Mouse (Mus musculus): ENCODE measurements at regions not wholly inside any gene's neighbourhood (a gene's known extent, or its start where the extent isn't known, plus 50 kb on each side); places are given as distances from the start of the nearest gene placed in this dataset.

- no peak for DNase-seq (ENCODE audit: extremely low spot score in 1 of 2, low spot score in 2 of 2)
- Histone ChIP-seq H3K27ac (no peak overlapping the region), H3K4me3 (no peak overlapping the region)
- TF ChIP-seq CTCF (IDR thresholded peaks at IDR 0.05): no peak
- intact Hi-C loops (cut with DNase I): no loop called here
These were observed 73.2 kb upstream of the 1700021F07Rik start for GRCm38 (mm10) chr2:173449198-173449597.

DNA sequence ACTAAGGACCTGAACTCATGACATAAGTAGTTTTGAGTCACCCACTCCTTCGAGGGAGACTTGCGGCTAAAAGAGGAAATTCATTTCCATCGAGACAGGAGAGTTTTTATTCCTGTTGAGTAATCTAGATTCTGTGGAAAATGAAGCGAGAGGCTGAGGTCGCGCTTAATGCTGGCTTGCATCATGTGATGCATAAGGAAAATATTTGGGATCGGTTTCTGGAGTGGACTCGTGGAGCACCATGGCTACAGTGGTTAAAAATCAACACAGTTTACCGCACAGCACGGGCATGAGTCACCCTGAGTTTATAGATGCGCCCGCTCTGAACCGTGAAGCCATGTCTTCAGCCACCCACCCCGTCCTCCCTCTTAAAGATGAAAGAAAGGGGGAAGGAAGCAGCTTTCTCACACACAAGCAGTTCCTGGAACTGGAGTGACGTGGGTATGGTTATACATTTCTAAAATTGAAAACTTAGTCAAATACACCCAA, 70.3 kb upstream of the 1700021F07Rik start:
- no peak for DNase-seq (ENCODE audit: extremely low spot score in 1 of 2, low spot score in 2 of 2)
- intact Hi-C loops (cut with DNase I): loop anchor here (2.0 to 5.0 kb wide), 3 partner anchors 95 to 175 kb away; partner anchors contain the start of gene Pmepa1
- no peak; the same call in 1 of the 2 replicates for TF ChIP-seq CTCF (IDR thresholded peaks at IDR 0.05)
- Histone ChIP-seq H3K27ac (no peak overlapping the region), H3K4me3 (no peak overlapping the region)

- Histone ChIP-seq H3K27ac (no peak overlapping the region), H3K4me3 (no peak overlapping the region)
- DNase-seq (ENCODE audit: extremely low spot score in 1 of 2, low spot score in 2 of 2): no peak
- intact Hi-C loops (cut with DNase I): loop anchor here (1.0 to 5.0 kb wide), 4 partner anchors 95 to 222 kb away; partner anchors contain the start of gene Pmepa1
- TF ChIP-seq CTCF (IDR thresholded peaks at IDR 0.05): no peak
These were observed 69.6 kb upstream of the 1700021F07Rik start for GRCm38 (mm10) chr2:173452800-173453199.

- no peak overlapping the region for H3K4me3 ChIP-seq
- peak; percentile 69 for TF ChIP-seq CTCF (IDR thresholded peaks at IDR 0.05)
- no peak overlapping the region for H3K27ac ChIP-seq
- intact Hi-C loops (cut with DNase I): loop anchor here (1.0 to 5.0 kb wide), 4 partner anchors 94 to 223 kb away; partner anchors contain the start of gene Pmepa1
- peak in 1 of 2 experiments; percentile 34 for DNase-seq (ENCODE audit: extremely low spot score in 1 of 2, low spot score in 2 of 2)
These were observed 68.6 kb upstream of the 1700021F07Rik start for GRCm38 (mm10) chr2:173453569-173454405.

GRCm38 (mm10) chr2:173454741-173455140, 67.6 kb upstream of the 1700021F07Rik start:
- Histone ChIP-seq H3K27ac (no peak overlapping the region), H3K4me3 (no peak overlapping the region)
- peak; percentile 2 for TF ChIP-seq CTCF (IDR thresholded peaks at IDR 0.05)
- DNase-seq (ENCODE audit: extremely low spot score in 1 of 2, low spot score in 2 of 2): no peak
- intact Hi-C loops (cut with DNase I): loop anchor here (5.0 kb wide), 2 partner anchors 93 to 147 kb away; no protein-coding TSS in a partner anchor

DNA sequence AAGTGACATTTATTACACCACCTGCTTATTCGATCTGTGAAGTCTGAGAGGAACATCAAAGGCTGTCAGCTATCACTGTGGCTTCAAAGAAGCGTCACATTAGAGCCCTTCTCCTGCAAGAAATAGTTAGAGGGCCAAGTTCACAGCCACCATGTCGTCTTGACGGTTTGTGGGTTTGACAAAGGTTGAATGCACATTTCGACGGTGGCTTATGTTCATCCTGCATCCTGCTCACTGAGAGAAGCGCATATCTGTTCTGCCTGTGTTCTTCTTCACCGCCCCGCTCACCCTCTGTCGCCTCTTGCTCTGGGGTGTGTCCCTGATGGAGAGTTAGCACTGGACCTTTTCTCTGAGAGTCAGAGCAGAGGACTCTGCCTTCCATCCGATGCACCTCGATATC, 67.2 kb upstream of the 1700021F07Rik start:
- no peak overlapping the region for H3K27ac ChIP-seq
- no peak for DNase-seq (ENCODE audit: extremely low spot score in 1 of 2, low spot score in 2 of 2)
- no peak for TF ChIP-seq CTCF (IDR thresholded peaks at IDR 0.05)
- no peak overlapping the region for H3K4me3 ChIP-seq
- intact Hi-C loops (cut with DNase I): no loop called here

- no peak overlapping the region for H3K27ac ChIP-seq
- TF ChIP-seq CTCF (IDR thresholded peaks at IDR 0.05): peak; percentile 27
- H3K4me3 ChIP-seq: no peak overlapping the region
- intact Hi-C loops (cut with DNase I): no loop called here
- DNase-seq (ENCODE audit: extremely low spot score in 1 of 2, low spot score in 2 of 2): no peak
These were observed 66.3 kb upstream of the 1700021F07Rik start for GRCm38 (mm10) chr2:173456083-173456482.

DNA sequence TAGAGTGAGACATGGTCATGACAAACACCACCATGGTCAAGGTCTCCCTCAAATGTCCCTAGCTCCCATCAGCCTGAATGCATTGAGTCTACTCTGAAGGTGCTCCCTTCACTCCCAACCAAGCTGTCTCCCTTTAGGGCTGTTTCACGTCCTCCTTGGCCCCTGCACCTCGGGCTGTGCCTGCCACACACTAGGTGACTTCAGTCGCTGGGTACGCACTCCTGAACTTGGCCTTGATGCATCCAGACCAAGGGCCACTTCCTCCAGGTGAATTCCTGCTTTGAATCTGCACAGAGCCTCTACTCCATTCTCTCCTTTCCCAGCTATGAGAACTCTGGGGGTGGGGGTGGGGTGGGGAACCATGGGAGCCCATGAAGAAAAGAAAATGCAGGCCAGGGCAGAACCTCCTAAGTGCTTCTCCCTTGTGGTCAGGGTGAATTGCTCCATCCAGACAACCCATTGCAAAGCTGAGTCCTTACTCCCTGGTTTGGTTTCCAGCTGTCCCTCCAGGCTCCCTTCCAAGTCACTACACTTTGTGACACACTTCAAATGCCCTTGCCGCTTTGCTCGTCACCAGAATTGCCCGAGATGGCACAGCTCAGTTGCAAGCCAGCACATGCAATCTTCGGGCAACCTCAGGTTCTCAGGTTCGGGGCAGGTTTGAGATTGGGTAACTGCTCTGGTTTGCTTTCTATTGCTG, 65.3 kb upstream of the 1700021F07Rik start:
- Histone ChIP-seq H3K4me3 (no peak overlapping the region), H3K27ac (no peak overlapping the region)
- intact Hi-C loops (cut with DNase I): no loop called here
- no peak for DNase-seq (ENCODE audit: extremely low spot score in 1 of 2, low spot score in 2 of 2)
- no peak for TF ChIP-seq CTCF (IDR thresholded peaks at IDR 0.05)

DNA sequence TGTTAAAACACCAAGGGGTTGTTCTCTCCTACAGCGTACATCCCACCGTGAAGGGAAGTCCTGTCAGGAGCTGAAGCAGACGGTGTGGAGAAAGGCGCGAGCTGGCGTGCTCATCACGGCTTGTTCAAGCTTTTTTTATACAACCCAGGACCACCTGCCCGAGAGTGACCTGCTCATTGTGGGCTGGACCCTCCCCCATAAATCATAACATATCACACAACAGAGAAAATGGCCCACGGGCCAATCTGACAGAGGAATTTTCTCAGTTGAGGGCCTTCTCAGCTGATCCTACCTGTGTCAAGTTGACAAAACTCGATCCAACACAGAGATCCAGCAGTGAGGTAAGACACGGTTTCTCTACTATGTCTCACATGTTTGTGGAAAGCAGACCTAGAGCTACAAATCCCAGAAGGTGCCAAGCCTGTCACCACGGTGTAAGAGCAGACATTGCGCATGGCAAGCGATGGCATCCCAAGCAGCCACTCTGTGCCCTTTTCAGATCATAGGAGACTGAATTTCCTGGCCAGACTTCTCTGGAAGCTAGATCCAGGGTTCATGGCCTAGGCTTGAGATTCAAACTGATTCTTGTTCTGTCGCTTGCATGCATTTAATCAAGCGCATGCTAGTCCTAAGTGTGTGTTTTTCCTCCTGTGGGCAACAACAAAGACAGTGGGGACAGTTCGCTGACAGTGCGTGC, 64.6 kb upstream of the 1700021F07Rik start:
- intact Hi-C loops (cut with DNase I): no loop called here
- H3K4me3 ChIP-seq: no peak overlapping the region
- H3K27ac ChIP-seq: no peak overlapping the region
- no peak for TF ChIP-seq CTCF (IDR thresholded peaks at IDR 0.05)
- DNase-seq (ENCODE audit: extremely low spot score in 1 of 2, low spot score in 2 of 2): no peak

- intact Hi-C loops (cut with DNase I): no loop called here
- Histone ChIP-seq H3K4me3 (no peak overlapping the region), H3K27ac (no peak overlapping the region)
- TF ChIP-seq CTCF (IDR thresholded peaks at IDR 0.05): no peak
- DNase-seq (ENCODE audit: extremely low spot score in 1 of 2, low spot score in 2 of 2): no peak
These were observed 63.5 kb upstream of the 1700021F07Rik start for GRCm38 (mm10) chr2:173458861-173459260.

- intact Hi-C loops (cut with DNase I): no loop called here
- no peak overlapping the region for H3K4me3 ChIP-seq
- no peak for DNase-seq (ENCODE audit: extremely low spot score in 1 of 2, low spot score in 2 of 2)
These were observed 59.1 kb upstream of the 1700021F07Rik start for GRCm38 (mm10) chr2:173463313-173463712.

More at GRCm38 (mm10) chr2:173463313-173463712, 59.1 kb upstream of the 1700021F07Rik start:
- H3K27ac ChIP-seq: no peak overlapping the region
- no peak for TF ChIP-seq CTCF (IDR thresholded peaks at IDR 0.05)

All from left cerebral cortex, adult 2 months (tissue).